Mouse (Mus musculus) CH12.LX (cell line): ENCODE data around the gene Tpk1. TPM values are rescaled to one million over a fixed set of nuclear protein-coding genes. Genes with fewer than 3 reads are reported as not detected.

ENCODE experiments used
- DNase-seq: peaks from one replicate; pipeline ENCODE4 v3.0.0-alpha.2; 2013; ENCODE audit errors: extremely low read depth
- H3K27ac ChIP-seq: 2 replicates; pipeline ENCODE4 v1.5.1; 2012; ENCODE audit warnings: low read depth, mild to moderate bottlenecking, control low read depth, moderate library complexity; ENCODE audit not compliant: insufficient read depth
- H3K27me3 ChIP-seq: replicated peaks from 2 replicates; pipeline ENCODE3; 2012; ENCODE audit warnings: inconsistent platforms
- H3K36me3 ChIP-seq, 2 experiments: replicated peaks in 1 of 2; 2 replicates each; pipeline versions ENCODE3 to v1.6.1; 2012; ENCODE audit warnings: inconsistent platforms in 1 of 2, low read length in 1 of 2, mild to moderate bottlenecking in 1 of 2, mixed read lengths in 1 of 2, moderate library complexity in 1 of 2; ENCODE audit not compliant: control insufficient read depth in 1 of 2, insufficient read depth in 1 of 2
- H3K4me1 ChIP-seq, 2 experiments: 2 replicates each; pipeline ENCODE4 v1.6.1; 2012; ENCODE audit warnings: inconsistent platforms in 1 of 2, moderate library complexity in 1 of 2; ENCODE audit not compliant: insufficient read depth in 2 of 2, control insufficient read depth in 1 of 2
- H3K4me2 ChIP-seq: 2 replicates; pipeline ENCODE4 v1.6.1; 2012; ENCODE audit warnings: low read depth, mild to moderate bottlenecking, control low read depth; ENCODE audit not compliant: poor library complexity, insufficient read depth, severe bottlenecking
- H3K4me3 ChIP-seq, 3 experiments: fragments of 150-350 bp in 1 of 3; sonication (generic) in 1 of 3; replicated peaks in 1 of 3; 2 replicates each; pipeline versions ENCODE3 to v1.5.1; 2011 to 2012; ENCODE audit warnings: low read depth in 2 of 3, low read length in 2 of 3, mild to moderate bottlenecking in 2 of 3, moderate library complexity in 2 of 3, control low read depth in 1 of 3, improper control_type of control experiment in 1 of 3, inconsistent platforms in 1 of 3, mixed read lengths in 1 of 3; ENCODE audit not compliant: poor library complexity in 1 of 3
- H3K79me2 ChIP-seq: replicated peaks from 2 replicates; pipeline ENCODE4 v1.6.1; 2012; ENCODE audit warnings: mild to moderate bottlenecking, moderate library complexity; ENCODE audit not compliant: control insufficient read depth, poor library complexity, insufficient read depth, severe bottlenecking; ENCODE audit errors: extremely low read depth
- H3K9ac ChIP-seq: 2 replicates; pipeline ENCODE4 v1.6.1; 2012; ENCODE audit warnings: low read depth, mild to moderate bottlenecking, control low read depth, moderate library complexity; ENCODE audit not compliant: insufficient read depth
- H3K9me3 ChIP-seq: replicated peaks from 2 replicates; pipeline ENCODE3; 2012; ENCODE audit warnings: low read length, inconsistent platforms, mixed read lengths
- CHD1 ChIP-seq: IDR thresholded peaks from 2 replicates; pipeline ENCODE4 v1.6.1; 2012; ENCODE audit warnings: low read depth, low read length, improper control_type of control experiment, inconsistent platforms
- CHD2 ChIP-seq: IDR thresholded peaks from 2 replicates; pipeline ENCODE4 v1.6.1; 2011; ENCODE audit warnings: low read length, improper control_type of control experiment
- CTCF ChIP-seq, 2 experiments: IDR thresholded peaks in 1 of 2; conservative IDR thresholded peaks in 1 of 2; 2 replicates each; pipeline ENCODE4 v1.5.1; 2011 to 2012; ENCODE audit warnings: low read depth in 2 of 2, low read length in 2 of 2, improper control_type of control experiment in 1 of 2, inconsistent platforms in 1 of 2, mild to moderate bottlenecking in 1 of 2, moderate library complexity in 1 of 2
- E2F4 ChIP-seq: IDR thresholded peaks from 2 replicates; pipeline ENCODE4 v1.6.1; 2011; ENCODE audit warnings: low read depth, low read length, improper control_type of control experiment; ENCODE audit not compliant: insufficient replicate concordance
- ELF1 ChIP-seq: IDR thresholded peaks from 2 replicates; pipeline ENCODE4 v1.6.1; 2014; ENCODE audit warnings: low read depth, mild to moderate bottlenecking, inconsistent platforms, low read length, improper control_type of control experiment
- HCFC1 ChIP-seq: IDR thresholded peaks from 2 replicates; pipeline ENCODE4 v1.6.1; 2012; ENCODE audit warnings: low read depth, mild to moderate bottlenecking, inconsistent platforms, low read length, improper control_type of control experiment
- KAT2A ChIP-seq: IDR thresholded peaks from 2 replicates; pipeline ENCODE4 v1.6.1; 2012; ENCODE audit warnings: low read length, improper control_type of control experiment, inconsistent platforms; ENCODE audit not compliant: insufficient replicate concordance
- MAFK ChIP-seq: IDR thresholded peaks from 2 replicates; pipeline ENCODE4 v1.6.1; 2011; ENCODE audit warnings: low read length, improper control_type of control experiment; ENCODE audit not compliant: insufficient replicate concordance
- MAZ ChIP-seq: IDR thresholded peaks from 2 replicates; pipeline ENCODE4 v1.6.1; 2012; ENCODE audit warnings: low read depth, mild to moderate bottlenecking, inconsistent platforms, low read length, improper control_type of control experiment, moderate library complexity
- MEF2A ChIP-seq: IDR thresholded peaks from 2 replicates; pipeline ENCODE4 v1.6.1; 2014; ENCODE audit warnings: low read depth, mild to moderate bottlenecking, inconsistent platforms, low read length, improper control_type of control experiment, borderline replicate concordance
- NELFE ChIP-seq: IDR thresholded peaks from 2 replicates; pipeline ENCODE4 v1.6.1; 2011; ENCODE audit warnings: low read depth, low read length, improper control_type of control experiment
- PAX5 ChIP-seq: IDR thresholded peaks from 2 replicates; pipeline ENCODE4 v1.6.1; 2012; ENCODE audit warnings: low read length, inconsistent platforms, mixed read lengths
- RAD21 ChIP-seq: IDR thresholded peaks from 2 replicates; pipeline ENCODE4 v1.6.1; 2011; ENCODE audit warnings: low read depth, mild to moderate bottlenecking, low read length, improper control_type of control experiment, moderate library complexity
- TBP ChIP-seq: conservative IDR thresholded peaks from 2 replicates; pipeline ENCODE4 v1.6.1; 2011; ENCODE audit warnings: low read depth, low read length, improper control_type of control experiment
- TCF12 ChIP-seq: IDR thresholded peaks from 2 replicates; pipeline ENCODE4 v1.6.1; 2014; ENCODE audit warnings: low read depth, mild to moderate bottlenecking, inconsistent platforms, low read length, improper control_type of control experiment
- UBTF ChIP-seq: IDR thresholded peaks from 2 replicates; pipeline ENCODE4 v1.6.1; 2012; ENCODE audit warnings: low read depth, mild to moderate bottlenecking, inconsistent platforms, low read length, improper control_type of control experiment, moderate library complexity
- ZC3H11A ChIP-seq: IDR thresholded peaks from 2 replicates; pipeline ENCODE4 v1.6.1; 2012; ENCODE audit warnings: low read depth, mild to moderate bottlenecking, inconsistent platforms, low read length, improper control_type of control experiment
- ZKSCAN1 ChIP-seq: IDR thresholded peaks from 2 replicates; pipeline ENCODE4 v1.6.1; 2012; ENCODE audit warnings: low read depth, inconsistent platforms, low read length, improper control_type of control experiment, borderline replicate concordance
- ZMIZ1 ChIP-seq: IDR thresholded peaks from 2 replicates; pipeline ENCODE4 v1.6.1; 2012; ENCODE audit warnings: low read depth, mild to moderate bottlenecking, inconsistent platforms, low read length, improper control_type of control experiment
- dilution Hi-C: fragments of 300-500 bp; cut with MboI; formaldehyde crosslinking; loops from 2 replicates; pipeline ENCODE4 v1.14.3; 2020; ENCODE audit warnings: low sequenced_read_pairs; ENCODE audit not compliant: extremely low pct_unique_long_range_greater_than_20kb, extremely low pct_ligation_motif_present
- in situ Hi-C: fragments of 300-500 bp; cut with MboI; formaldehyde crosslinking; loops from 3 replicates; pipeline ENCODE4 v1.14.3; 2019; ENCODE audit warnings: low sequenced_read_pairs, low pct_ligation_motif_present, low pct_unique_long_range_greater_than_20kb, mixed read lengths
- polyA plus RNA-seq: library from polyadenylated mRNA; unstranded; fragments of >175 nt; gene quantifications from 2 replicates; pipeline ENCODE4 v1.2.1, GENCODE M21; 2012; ENCODE audit warnings: low read depth; ENCODE audit not compliant: insufficient read length
- total RNA-seq, 2 experiments: library from RNA; depleted of rRNA; stranded (reverse); fragments of 300-350 nt in 1 of 2; fragments of >200 nt in 1 of 2; gene quantifications; 2 replicates each; pipeline ENCODE4 v1.2.3; 2012 to 2014

Tpk1 gene
- total and polyA plus RNA-seq, 3 experiments: 3.9 to 6.3 (median 4.8) TPM

DNA sequence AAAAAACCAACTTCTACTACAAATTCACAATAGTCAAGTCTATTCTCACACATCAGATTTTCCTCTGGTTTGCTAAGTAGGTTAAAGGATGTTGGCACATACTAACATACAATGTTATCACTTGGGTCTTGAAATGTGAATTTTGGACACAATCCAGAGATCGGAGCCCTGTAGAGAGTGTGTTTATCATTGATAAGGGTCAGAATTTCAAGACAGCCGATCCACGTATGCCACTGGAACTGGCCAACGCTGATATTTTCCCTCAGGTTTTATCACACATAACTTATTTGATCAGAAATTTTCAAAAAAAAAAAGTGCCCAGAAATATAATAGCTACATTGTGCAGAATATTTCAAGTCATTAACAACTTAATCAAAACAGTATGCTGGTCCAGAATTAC lies 7.8 kb downstream of the Tpk1 start:
- Histone ChIP-seq H3K4me1 (peaks cover 5 to 68% of the 10 kb centered on the region in 2 experiments; a peak in 3 of 4 replicates), H3K9ac (no peak overlapping the region; the same call in 1 of the 2 replicates), H3K79me2 (no peaks in the 10 kb centered on the region), H3K27me3 (no peaks in the 10 kb centered on the region), H3K9me3 (no peaks in the 10 kb centered on the region), H3K36me3 (peaks cover 3 to 24% of the 10 kb centered on the region in 2 experiments), H3K4me3 (no peak overlapping the region), H3K27ac (no peak overlapping the region), H3K4me2 (no peak overlapping the region)
- in situ Hi-C loops (no loop called here), dilution Hi-C loops (no loop called here)
- DNase-seq: no peak
- TF ChIP-seq CHD2 (no peak), ELF1 (no peak), TBP (no peak), E2F4 (no peak), MAZ (no peak), CHD1 (no peak), ZMIZ1 (no peak), PAX5 (no peak), RAD21 (no peak), TCF12 (no peak), KAT2A (no peak), MEF2A (no peak), ZC3H11A (no peak), UBTF (no peak), CTCF (conservative IDR thresholded peaks at IDR 0.05 in 1 of 2, IDR thresholded peaks at IDR 0.05 in 1 of 2; ENCODE audit: low read depth in 2 of 2, low read length in 2 of 2) (no peak)

DNA sequence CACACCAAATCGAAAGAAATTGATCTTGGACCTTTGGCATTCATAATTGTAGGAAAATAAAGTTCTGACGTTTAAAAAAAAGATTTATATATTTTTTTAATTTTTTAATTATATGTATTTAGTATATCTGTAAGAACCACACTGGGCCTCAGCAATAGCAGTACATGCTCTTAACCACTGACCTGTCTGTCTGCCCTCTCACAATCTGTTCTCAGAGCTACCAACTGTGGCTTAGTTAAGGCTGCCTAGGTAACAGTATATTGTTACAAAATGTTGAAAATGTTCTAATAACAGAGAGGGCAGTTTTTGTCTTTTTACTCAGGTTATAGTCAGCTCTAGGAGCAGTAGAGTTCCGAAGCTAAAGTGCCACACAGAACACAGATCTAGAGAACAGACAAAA lies 8.2 kb downstream of the Tpk1 start:
- Histone ChIP-seq H3K4me2 (no peak overlapping the region), H3K27me3 (no peaks in the 10 kb centered on the region), H3K79me2 (no peaks in the 10 kb centered on the region), H3K9ac (no peak overlapping the region; the same call in 1 of the 2 replicates), H3K27ac (no peak overlapping the region), H3K4me1 (peaks cover 5 to 64% of the 10 kb centered on the region in 2 experiments; a peak in 3 of 4 replicates), H3K36me3 (peaks cover 0 to 20% of the 10 kb centered on the region in 2 experiments), H3K9me3 (no peaks in the 10 kb centered on the region), H3K4me3 (no peak overlapping the region)
- dilution Hi-C loops: no loop called here
- no peak for TF ChIP-seq NELFE
- no peak for TF ChIP-seq MAFK
- TF ChIP-seq HCFC1: no peak
- no peak for TF ChIP-seq ZKSCAN1
- in situ Hi-C loops: no loop called here
- DNase-seq: no peak
